Mouse (Mus musculus) midbrain, embryonic 16.5 days (tissue): ENCODE data around the gene Gm13278. TPM values are rescaled to one million over a fixed set of nuclear protein-coding genes. Genes with fewer than 3 reads are reported as not detected.
"Not testable (repeated sequence)": the region's sequence is repeated elsewhere in the genome, so short reads cannot be mapped to it uniquely, and the experiment has no call there.

Source experiments
- ATAC-seq: fragments of 200-750 bp; cut with Nextera tagmentation; 2 replicates; pipeline ENCODE4 v1.8.0; 2017; ENCODE audit warnings: moderate TSS enrichment
- H3K27ac ChIP-seq: fragments of 300-500 bp; sonication (generic); 2 replicates; pipeline ENCODE4 v1.5.1; 2014; ENCODE audit warnings: mild to moderate bottlenecking, low read length, mixed read lengths
- H3K27me3 ChIP-seq: fragments of 300-500 bp; sonication (generic); 2 replicates; pipeline ENCODE4 v1.6.1; 2014; ENCODE audit warnings: low read depth, low read length, mixed read lengths; ENCODE audit not compliant: control insufficient read depth, insufficient read depth
- H3K36me3 ChIP-seq: fragments of 300-500 bp; sonication (generic); 2 replicates; pipeline ENCODE4 v1.6.1; 2014; ENCODE audit warnings: mild to moderate bottlenecking, low read length, moderate library complexity, mixed read lengths; ENCODE audit not compliant: control insufficient read depth, insufficient read depth
- H3K4me1 ChIP-seq: fragments of 300-500 bp; sonication (generic); 2 replicates; pipeline ENCODE4 v1.6.1; 2014; ENCODE audit warnings: mild to moderate bottlenecking, low read length, mixed read lengths; ENCODE audit not compliant: control insufficient read depth, insufficient read depth
- H3K4me2 ChIP-seq: fragments of 300-500 bp; sonication (generic); 2 replicates; pipeline ENCODE4 v1.6.1; 2014; ENCODE audit warnings: mild to moderate bottlenecking, low read length, mixed read lengths
- H3K4me3 ChIP-seq: fragments of 300-500 bp; sonication (generic); 2 replicates; pipeline ENCODE4 v1.5.1; 2014; ENCODE audit warnings: low read depth, mild to moderate bottlenecking, low read length, moderate library complexity, mixed read lengths
- H3K9ac ChIP-seq: fragments of 300-500 bp; sonication (generic); 2 replicates; pipeline ENCODE4 v1.6.1; 2014; ENCODE audit warnings: low read depth, low read length, mixed read lengths
- H3K9me3 ChIP-seq: fragments of 300-500 bp; sonication (generic); replicated peaks from 2 replicates; pipeline ENCODE4 v1.6.1; 2014; ENCODE audit warnings: mild to moderate bottlenecking, low read length, mixed read lengths; ENCODE audit not compliant: control insufficient read depth, poor library complexity, severe bottlenecking
- WGBS: fragments of 180-500 bp; shearing (Covaris S2); extraction: QIAGEN DNeasy Blood & Tissue Kit; methylation state at CpG from one replicate; pipeline ENCODE4 v1.1.7; 2014; 5-methylcytosine and 5-hydroxymethylcytosine counted together
- polyA plus RNA-seq: library from polyadenylated mRNA; unstranded; fragments of >200 nt; fragmentation: Nextera tagmentation; extraction: Ambion mirVana; gene quantifications from 2 replicates; pipeline ENCODE4 v1.2.1, GENCODE M21; 2015

The Gm13278 gene
- not detected in 2 replicates for polyA plus RNA-seq

- not testable (repeated sequence) for H3K4me2 ChIP-seq, H3K4me1 ChIP-seq, H3K27ac ChIP-seq
These were observed at the start of gene Gm13278 for GRCm38 (mm10) chr4:88791250-88791649. Gene Gm13278, plus strand, starts transcription at chr4:88791550.

GRCm38 (mm10) chr4:88742771-88743371, 48.5 kb upstream of the Gm13278 start:
- ATAC-seq: no peak
- H3K36me3 ChIP-seq: no peaks in the 10 kb centered on the region

More at GRCm38 (mm10) chr4:88791250-88791649, at the start of gene Gm13278:
- not testable (repeated sequence) for H3K27me3 ChIP-seq, H3K9me3 ChIP-seq, H3K36me3 ChIP-seq, ATAC-seq, H3K9ac ChIP-seq, H3K4me3 ChIP-seq
- WGBS: no CpG with 5 or more reads among the region's 28 CpGs

GRCm38 (mm10) chr4:88744207-88744606, 47.1 kb upstream of the Gm13278 start:
- Histone ChIP-seq H3K27ac (no peak overlapping the region), H3K36me3 (no peaks in the 10 kb centered on the region), H3K4me2 (no peak overlapping the region), H3K4me1 (no peaks in the 10 kb centered on the region), H3K9me3 (no peaks in the 10 kb centered on the region), H3K27me3 (no peaks in the 10 kb centered on the region), H3K4me3 (no peak overlapping the region), H3K9ac (no peak overlapping the region)
- ATAC-seq: no peak
- WGBS: 78% methylated on average over 3 of the region's 3 CpGs

More at GRCm38 (mm10) chr4:88742771-88743371, 48.5 kb upstream of the Gm13278 start:
- H3K4me3 ChIP-seq: no peak overlapping the region
- no peaks in the 10 kb centered on the region for H3K4me1 ChIP-seq
- H3K27me3 ChIP-seq: no peaks in the 10 kb centered on the region
- H3K4me2 ChIP-seq: no peak overlapping the region
- no peak overlapping the region for H3K9ac ChIP-seq
- H3K9me3 ChIP-seq: no peaks in the 10 kb centered on the region
- 74% methylated on average over 7 of the region's 7 CpGs for WGBS
- no peak overlapping the region for H3K27ac ChIP-seq

GRCm38 (mm10) chr4:88749926-88750325, 41.4 kb upstream of the Gm13278 start:
- Histone ChIP-seq H3K36me3 (no peaks in the 10 kb centered on the region), H3K4me2 (no peak overlapping the region), H3K4me1 (no peaks in the 10 kb centered on the region), H3K27ac (no peak overlapping the region), H3K9ac (no peak overlapping the region), H3K9me3 (no peaks in the 10 kb centered on the region), H3K27me3 (no peaks in the 10 kb centered on the region), H3K4me3 (no peak overlapping the region)
- WGBS: 65% methylated on average over 6 of the region's 6 CpGs
- ATAC-seq: no peak

- not testable (repeated sequence) for H3K27me3 ChIP-seq, H3K36me3 ChIP-seq, H3K4me2 ChIP-seq, H3K9ac ChIP-seq, H3K27ac ChIP-seq, ATAC-seq, H3K4me1 ChIP-seq, H3K4me3 ChIP-seq, H3K9me3 ChIP-seq
- WGBS: 77% methylated on average over 13 of the region's 15 CpGs
These were observed 36.5 kb upstream of the Gm13278 start, which contains the start of gene Gm13271 for GRCm38 (mm10) chr4:88754818-88755340. Gene Gm13271, plus strand, starts transcription at chr4:88754868.

- 11% methylated on average over 28 of the region's 31 CpGs for WGBS
- H3K4me1 ChIP-seq: not testable (repeated sequence)
These were observed 34.5 kb upstream of the Gm13278 start for GRCm38 (mm10) chr4:88756581-88757513.

GRCm38 (mm10) chr4:88757628-88758031, 33.7 kb upstream of the Gm13278 start:
- not testable (repeated sequence) for H3K9me3 ChIP-seq, H3K27me3 ChIP-seq, H3K4me1 ChIP-seq, H3K36me3 ChIP-seq
- Histone ChIP-seq H3K27ac (peak overlapping the region; percentile 55; the same call in 1 of the 2 replicates), H3K4me2 (peak overlapping the region; percentile 74), H3K4me3 (peak overlapping the region; percentile 41), H3K9ac (peak overlapping the region; percentile 45; the same call in 1 of the 2 replicates)
- peak; percentile 100 for ATAC-seq
- 0% methylated on average over 21 of the region's 21 CpGs for WGBS

More at GRCm38 (mm10) chr4:88756581-88757513, 34.5 kb upstream of the Gm13278 start:
- not testable (repeated sequence) for H3K9me3 ChIP-seq, ATAC-seq, H3K36me3 ChIP-seq, H3K27me3 ChIP-seq
- Histone ChIP-seq H3K27ac (peak overlapping the region; percentile 55; the same call in 1 of the 2 replicates), H3K4me2 (peak overlapping the region; percentile 74), H3K4me3 (peak overlapping the region; percentile 41), H3K9ac (peak overlapping the region; percentile 45; the same call in 1 of the 2 replicates)

GRCm38 (mm10) chr4:88758751-88759150, 32.6 kb upstream of the Gm13278 start:
- 90% methylated on average over 9 of the region's 9 CpGs for WGBS
- not testable (repeated sequence) for H3K9ac ChIP-seq, H3K36me3 ChIP-seq, H3K4me2 ChIP-seq, H3K9me3 ChIP-seq, H3K27ac ChIP-seq, ATAC-seq, H3K4me3 ChIP-seq, H3K4me1 ChIP-seq, H3K27me3 ChIP-seq
